ENCODE assay signal across 20 mouse cellular contexts in the genomic region with DNA sequence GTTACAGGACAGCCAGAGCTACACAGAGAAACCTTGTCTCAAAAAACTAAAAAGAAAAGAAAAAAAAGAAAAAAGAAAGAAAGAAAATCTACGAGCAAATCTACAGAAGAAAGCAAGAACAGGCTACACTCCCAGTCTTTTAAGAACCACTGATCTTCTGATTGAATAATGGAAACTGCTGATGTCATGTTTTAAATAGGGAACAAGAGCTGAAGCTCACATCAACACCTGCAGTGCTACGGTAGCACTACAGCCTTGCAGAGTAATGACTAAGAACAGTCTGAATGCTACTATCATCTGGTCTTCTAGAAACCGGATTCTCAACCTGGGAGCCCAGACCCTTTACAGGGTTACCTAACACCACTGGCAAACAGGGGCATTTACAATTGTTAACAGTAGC.
"Had no signal": no experiment of that assay in that cellular context is flagged by ENCODE, and none has a peak within 500 bp of the region (broad histone marks: within the 10 kb centered on the region; RNA-seq: fewer than 3 reads in every experiment).

No protein-coding gene starts in this region.

- H3K9me3 ChIP-seq: limb, embryonic 12.5 days; limb, embryonic 15.5 days; liver, embryonic 15.5 days; neural tube, embryonic 12.5 days; neural tube, embryonic 15.5 days had no signal

- H3K9ac ChIP-seq: limb, embryonic 12.5 days; limb, embryonic 15.5 days; liver, embryonic 15.5 days; neural tube, embryonic 12.5 days; neural tube, embryonic 15.5 days had no signal

- H3K4me2 ChIP-seq: limb, embryonic 12.5 days; limb, embryonic 15.5 days; liver, embryonic 11.5 days; liver, embryonic 15.5 days; midbrain, embryonic 11.5 days; neural tube, embryonic 12.5 days; neural tube, embryonic 15.5 days had no signal

- DNase-seq: kidney, adult 18-20 months; kidney, adult 9 months; kidney, postnatal 14 days; kidney, postnatal 4 days; lung, adult 2 months; lung, postnatal 14 days; lung, postnatal 4 days; midbrain, embryonic 14.5 days; retina, postnatal 1 day; right cerebral cortex, postnatal 25 days; spleen, adult 18-20 months; thymus, adult 18-20 months; thymus, postnatal 36 days had no signal

- H3K4me3 ChIP-seq: limb, embryonic 12.5 days; limb, embryonic 15.5 days; liver, embryonic 15.5 days; neural tube, embryonic 12.5 days; neural tube, embryonic 15.5 days had no signal

- H3K27me3 ChIP-seq: limb, embryonic 12.5 days; limb, embryonic 15.5 days; liver, embryonic 15.5 days; neural tube, embryonic 12.5 days; neural tube, embryonic 15.5 days had no signal

- H3K27ac ChIP-seq: limb, embryonic 12.5 days; limb, embryonic 15.5 days; neural tube, embryonic 12.5 days; neural tube, embryonic 15.5 days had no signal

- H3K4me1 ChIP-seq: limb, embryonic 12.5 days; limb, embryonic 15.5 days; neural tube, embryonic 12.5 days; neural tube, embryonic 15.5 days had no signal
